Mouse (Mus musculus) forebrain, embryonic 16.5 days (tissue): ENCODE measurements at regions not wholly inside any gene's neighbourhood (a gene's known extent, or its start where the extent isn't known, plus 50 kb on each side); places are given as distances from the start of the nearest gene placed in this dataset.

ENCODE experiments used
- ATAC-seq: fragments of 200-750 bp; cut with Nextera tagmentation; 2 replicates; pipeline ENCODE4 v1.8.0; 2017; ENCODE audit warnings: mild to moderate bottlenecking, moderate library complexity
- H3K27ac ChIP-seq: fragments of 300-500 bp; sonication (generic); 2 replicates; pipeline ENCODE4 v1.5.1; 2014; ENCODE audit warnings: low read length, control low read depth
- H3K27me3 ChIP-seq: fragments of 300-500 bp; sonication (generic); replicated peaks from 2 replicates; pipeline ENCODE4 v1.6.1; 2014; ENCODE audit warnings: low read length; ENCODE audit not compliant: control insufficient read depth, insufficient read depth
- H3K36me3 ChIP-seq: fragments of 300-500 bp; sonication (generic); 2 replicates; pipeline ENCODE4 v1.6.1; 2014; ENCODE audit not compliant: control insufficient read depth, insufficient read depth
- H3K4me1 ChIP-seq: fragments of 300-500 bp; sonication (generic); replicated peaks from 2 replicates; pipeline ENCODE4 v1.6.1; 2014; ENCODE audit warnings: low read length; ENCODE audit not compliant: control insufficient read depth, insufficient read depth
- H3K4me2 ChIP-seq: fragments of 300-500 bp; sonication (generic); 2 replicates; pipeline ENCODE4 v1.6.1; 2014; ENCODE audit warnings: mild to moderate bottlenecking, low read length, control low read depth
- H3K4me3 ChIP-seq: fragments of 300-500 bp; sonication (generic); replicated peaks from 2 replicates; pipeline ENCODE4 v1.5.1; 2014; ENCODE audit warnings: mild to moderate bottlenecking, low read length, control low read depth
- H3K9ac ChIP-seq: fragments of 300-500 bp; sonication (generic); replicated peaks from 2 replicates; pipeline ENCODE4 v1.6.1; 2014; ENCODE audit warnings: low read depth, low read length, control low read depth
- H3K9me3 ChIP-seq: fragments of 300-500 bp; sonication (generic); 2 replicates; pipeline ENCODE4 v1.6.1; 2016; ENCODE audit warnings: low read length; ENCODE audit not compliant: control insufficient read depth
- WGBS: fragments of 180-500 bp; shearing (Covaris S2); extraction: QIAGEN DNeasy Blood & Tissue Kit; methylation state at CpG from one replicate; pipeline ENCODE4 v1.1.7; 2014; 5-methylcytosine and 5-hydroxymethylcytosine counted together

DNA sequence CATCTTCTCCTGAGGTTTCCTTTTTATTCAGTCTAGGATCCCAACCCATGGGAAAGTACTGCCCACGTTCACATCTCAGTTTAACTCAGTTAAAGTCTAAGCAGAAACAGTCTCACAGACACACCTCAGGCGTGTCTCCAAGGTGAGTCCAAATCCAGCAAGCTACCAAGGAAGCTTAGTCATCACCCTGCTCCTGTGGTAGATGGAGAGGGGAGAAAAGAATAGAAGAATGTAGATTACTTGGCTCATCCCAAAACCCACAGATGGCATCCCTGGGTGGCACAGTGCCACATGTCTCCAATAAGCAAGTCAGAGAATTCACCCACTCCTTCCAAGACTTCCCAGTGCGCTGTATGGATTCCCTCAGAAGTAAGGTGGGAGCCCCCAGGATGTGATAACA is 199.2 kb downstream of the Pdcd6ip start:
- Histone ChIP-seq H3K9me3 (no peaks in the 10 kb centered on the region), H3K9ac (no peak overlapping the region), H3K27ac (peak overlapping the region; percentile 94), H3K4me2 (no peak overlapping the region), H3K36me3 (no peaks in the 10 kb centered on the region), H3K27me3 (no peaks in the 10 kb centered on the region), H3K4me1 (peaks cover 31% of the 10 kb centered on the region), H3K4me3 (no peak overlapping the region)
- ATAC-seq = peak; percentile 24
- 61% methylated on average over 3 of the region's 3 CpGs for whole genome bisulfite sequencing

DNA sequence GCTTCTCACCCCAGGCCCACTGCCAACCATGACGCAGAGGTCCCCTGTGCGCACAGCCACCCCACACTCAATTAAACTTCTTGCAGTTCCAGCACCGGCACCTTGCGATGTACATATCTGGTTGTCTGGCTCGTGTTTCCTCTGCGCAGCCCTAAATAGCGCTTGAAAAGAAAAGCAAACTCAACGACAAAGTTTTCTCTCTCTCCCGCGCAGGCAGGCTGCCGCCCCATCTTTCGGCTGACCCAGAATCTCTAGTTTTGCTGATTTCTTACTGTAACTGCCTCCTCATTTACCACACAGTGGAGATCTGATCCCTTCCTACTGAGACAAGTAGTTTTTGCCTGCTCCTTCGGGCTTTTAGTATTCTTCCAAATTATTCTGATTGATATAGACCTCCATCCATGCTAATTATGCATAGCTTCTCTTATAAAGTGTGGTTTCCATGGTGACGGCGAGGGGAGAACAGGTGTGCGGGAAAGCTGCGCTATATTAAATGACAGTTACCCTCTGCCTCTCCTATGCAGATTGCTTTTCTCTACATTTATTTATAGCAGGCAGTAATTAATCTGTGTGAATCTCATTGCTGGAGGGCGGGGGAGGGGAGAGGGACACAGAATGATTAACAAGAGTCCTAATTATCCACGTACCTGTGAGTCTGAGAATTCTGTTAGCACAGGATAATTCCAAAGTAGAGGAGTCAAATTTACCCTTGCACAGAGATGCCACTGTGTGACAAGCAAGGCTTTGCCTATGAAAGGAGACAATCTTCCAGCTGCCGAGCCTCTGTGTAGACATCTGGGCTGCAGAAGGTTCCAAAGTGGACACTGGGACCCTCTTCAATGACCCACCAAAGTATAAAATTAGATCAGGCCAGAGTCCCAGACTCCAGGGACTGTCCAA is 200.2 kb downstream of the Pdcd6ip start:
- Histone ChIP-seq H3K9ac (peak overlapping the region; percentile 5; the same call in 1 of the 2 replicates), H3K9me3 (no peaks in the 10 kb centered on the region), H3K36me3 (no peaks in the 10 kb centered on the region), H3K4me1 (peaks cover 31% of the 10 kb centered on the region), H3K27me3 (no peaks in the 10 kb centered on the region), H3K27ac (peak overlapping the region; percentile 94), H3K4me2 (peak overlapping the region; percentile 44), H3K4me3 (peak overlapping the region; percentile 13)
- ATAC-seq = peak; percentile 93
- 35% methylated on average over 20 of the region's 20 CpGs for WGBS

- peaks cover 3% of the 10 kb centered on the region; the same call in 1 of the 2 replicates for H3K9me3 ChIP-seq
- 87% methylated on average over 5 of the region's 5 CpGs for WGBS
- no peak for ATAC-seq
- H3K4me3 ChIP-seq = no peak overlapping the region
- H3K27me3 ChIP-seq = no peaks in the 10 kb centered on the region
- H3K27ac ChIP-seq = no peak overlapping the region
- no peak overlapping the region for H3K4me2 ChIP-seq
- H3K9ac ChIP-seq = no peak overlapping the region
- no peaks in the 10 kb centered on the region for H3K36me3 ChIP-seq
- H3K4me1 ChIP-seq = no peaks in the 10 kb centered on the region
Observed at GRCm38 (mm10) chr9:113499246-113499645, 208.8 kb downstream of the Pdcd6ip start.

GRCm38 (mm10) chr9:113496176-113496732 is 211.8 kb downstream of the Pdcd6ip start:
- Histone ChIP-seq H3K4me1 (no peaks in the 10 kb centered on the region), H3K27ac (no peak overlapping the region), H3K27me3 (no peaks in the 10 kb centered on the region), H3K4me3 (no peak overlapping the region), H3K4me2 (no peak overlapping the region), H3K9ac (no peak overlapping the region), H3K9me3 (peaks cover 3% of the 10 kb centered on the region; the same call in 1 of the 2 replicates), H3K36me3 (no peaks in the 10 kb centered on the region)
- ATAC-seq = no peak
- WGBS = 67% methylated on average over 7 of the region's 7 CpGs

GRCm38 (mm10) chr9:113488651-113489050 is 219.4 kb downstream of the Pdcd6ip start:
- no peak overlapping the region for H3K4me3 ChIP-seq
- no peaks in the 10 kb centered on the region for H3K36me3 ChIP-seq
- H3K27me3 ChIP-seq = no peaks in the 10 kb centered on the region
- 79% methylated on average over 6 of the region's 6 CpGs for WGBS
- H3K9me3 ChIP-seq = no peaks in the 10 kb centered on the region
- no peaks in the 10 kb centered on the region for H3K4me1 ChIP-seq
- ATAC-seq = no peak
- H3K9ac ChIP-seq = no peak overlapping the region
- no peak overlapping the region for H3K27ac ChIP-seq
- no peak overlapping the region for H3K4me2 ChIP-seq

DNA sequence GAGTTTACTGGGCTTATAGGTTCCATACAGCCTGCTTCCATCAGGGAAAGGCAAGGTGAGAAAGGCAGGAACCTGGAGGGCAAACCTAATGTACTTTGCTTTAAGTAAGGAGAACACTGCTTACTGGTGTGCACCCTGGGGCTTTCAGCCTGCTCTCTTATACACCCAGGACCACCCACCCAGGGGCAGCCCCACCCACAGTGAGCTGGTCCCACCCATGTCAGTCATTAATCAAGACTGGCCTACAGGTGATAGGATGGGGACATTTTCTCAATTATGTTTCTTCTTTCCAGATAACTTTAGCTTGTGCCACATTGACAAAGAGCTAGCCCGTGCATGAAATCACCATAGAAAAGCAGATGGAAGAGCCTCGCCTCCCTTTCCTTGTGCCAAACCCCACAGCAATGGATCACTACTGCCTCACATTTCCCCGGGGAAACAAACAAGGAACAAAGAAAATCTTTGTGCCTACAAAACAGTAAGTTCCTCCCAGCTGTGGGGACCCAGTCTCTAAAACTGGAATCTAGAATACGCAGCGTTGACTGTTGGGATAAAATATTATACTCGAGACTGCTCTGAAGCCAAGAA is 221.5 kb downstream of the Pdcd6ip start:
- Histone ChIP-seq H3K27ac (no peak overlapping the region), H3K27me3 (no peaks in the 10 kb centered on the region), H3K4me3 (no peak overlapping the region), H3K9me3 (no peaks in the 10 kb centered on the region), H3K36me3 (no peaks in the 10 kb centered on the region), H3K4me1 (no peaks in the 10 kb centered on the region), H3K9ac (no peak overlapping the region), H3K4me2 (no peak overlapping the region)
- 55% methylated on average over 6 of the region's 6 CpGs for WGBS
- ATAC-seq = no peak

- Histone ChIP-seq H3K4me1 (no peaks in the 10 kb centered on the region), H3K9me3 (no peaks in the 10 kb centered on the region), H3K36me3 (no peaks in the 10 kb centered on the region), H3K27me3 (no peaks in the 10 kb centered on the region), H3K4me2 (no peak overlapping the region), H3K27ac (no peak overlapping the region), H3K9ac (no peak overlapping the region), H3K4me3 (no peak overlapping the region)
- no peak for ATAC-seq
- WGBS = 84% methylated on average over 3 of the region's 3 CpGs
Observed at GRCm38 (mm10) chr9:113479897-113480296, 228.2 kb downstream of the Pdcd6ip start.

DNA sequence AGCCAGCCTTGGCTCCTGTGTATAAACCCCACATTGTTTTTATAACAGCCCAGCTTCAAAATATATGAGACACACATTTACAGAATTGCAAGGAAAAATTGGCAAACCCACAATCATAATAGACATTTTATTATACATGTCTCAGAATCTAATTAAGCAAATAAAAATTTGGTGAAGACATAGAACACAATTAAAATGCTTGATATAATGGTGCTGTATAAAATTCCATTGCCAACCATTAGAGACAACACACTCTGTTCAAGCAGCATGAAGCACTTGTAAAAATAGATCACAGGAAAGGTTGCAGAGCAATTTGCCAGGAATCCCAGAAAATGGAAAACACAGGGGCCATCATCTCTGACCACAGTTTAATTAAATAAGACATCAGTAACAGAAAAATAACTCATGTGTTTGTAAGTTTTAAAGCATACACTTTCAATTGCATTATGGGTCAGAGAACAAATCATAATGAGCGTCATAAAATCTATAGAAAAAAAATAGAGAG is 229.2 kb downstream of the Pdcd6ip start:
- no peak overlapping the region for H3K4me3 ChIP-seq
- H3K4me1 ChIP-seq = no peaks in the 10 kb centered on the region
- no peaks in the 10 kb centered on the region for H3K27me3 ChIP-seq
- H3K27ac ChIP-seq = no peak overlapping the region
- no peaks in the 10 kb centered on the region for H3K36me3 ChIP-seq
- H3K9ac ChIP-seq = no peak overlapping the region
- H3K4me2 ChIP-seq = no peak overlapping the region
- ATAC-seq = no peak
- no peaks in the 10 kb centered on the region for H3K9me3 ChIP-seq
- WGBS = 94% methylated on average over 1 of the region's 1 CpGs

DNA sequence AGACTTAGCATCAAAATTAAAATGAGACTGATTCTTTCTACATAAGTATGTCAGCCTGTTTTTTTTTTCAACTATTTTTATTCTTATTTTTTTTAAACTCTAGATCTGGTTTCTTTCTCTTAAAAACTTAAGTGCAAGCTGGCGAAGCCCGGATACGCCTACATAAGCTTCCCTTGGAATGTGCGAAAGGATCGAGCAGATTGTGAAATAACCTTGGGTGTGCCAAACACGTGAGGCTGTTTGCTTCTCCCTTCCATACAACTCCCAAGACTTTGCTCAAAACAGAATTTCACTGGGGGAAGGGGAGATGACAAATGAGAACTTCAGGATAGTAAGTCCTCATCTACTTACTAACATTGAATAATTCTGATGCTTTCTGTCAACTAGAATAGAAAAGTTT is 236.3 kb downstream of the Pdcd6ip start:
- Histone ChIP-seq H3K4me1 (no peaks in the 10 kb centered on the region), H3K9ac (no peak overlapping the region), H3K27me3 (no peaks in the 10 kb centered on the region), H3K36me3 (no peaks in the 10 kb centered on the region), H3K4me3 (no peak overlapping the region), H3K4me2 (no peak overlapping the region), H3K9me3 (no peaks in the 10 kb centered on the region), H3K27ac (no peak overlapping the region)
- WGBS = 75% methylated on average over 6 of the region's 6 CpGs
- no peak for ATAC-seq
